Mouse (Mus musculus) embryonic facial prominence, embryonic 13.5 days (tissue): ENCODE data around the gene Kirrel3. TPM values are rescaled to one million over a fixed set of nuclear protein-coding genes. Genes with fewer than 3 reads are reported as not detected.

Experiments used
- ATAC-seq: fragments of 200-750 bp; cut with Nextera tagmentation; 2 replicates; pipeline ENCODE4 v1.8.0; 2017; ENCODE audit warnings: low read depth; ENCODE audit not compliant: insufficient number of reproducible peaks, insufficient read depth, low FRiP score, low TSS enrichment
- H3K27ac ChIP-seq: fragments of 300-500 bp; sonication (generic); 2 replicates; pipeline ENCODE4 v1.5.1; 2015; ENCODE audit warnings: moderate library complexity, mild to moderate bottlenecking, inconsistent platforms
- H3K27me3 ChIP-seq: fragments of 300-500 bp; sonication (generic); 2 replicates; pipeline ENCODE4 v1.6.1; 2015; ENCODE audit warnings: mild to moderate bottlenecking, inconsistent platforms
- H3K36me3 ChIP-seq: fragments of 300-500 bp; sonication (generic); 2 replicates; pipeline ENCODE4 v1.6.1; 2015; ENCODE audit warnings: mild to moderate bottlenecking, inconsistent platforms
- H3K4me1 ChIP-seq: fragments of 300-500 bp; sonication (generic); 2 replicates; pipeline ENCODE4 v1.6.1; 2015; ENCODE audit warnings: inconsistent platforms
- H3K4me2 ChIP-seq: fragments of 300-500 bp; sonication (generic); 2 replicates; pipeline ENCODE4 v1.6.1; 2015; ENCODE audit warnings: moderate library complexity, mild to moderate bottlenecking, inconsistent platforms
- H3K4me3 ChIP-seq: fragments of 300-500 bp; sonication (generic); 2 replicates; pipeline ENCODE4 v1.5.1; 2015; ENCODE audit warnings: mild to moderate bottlenecking, inconsistent platforms
- H3K9ac ChIP-seq: fragments of 300-500 bp; sonication (generic); 2 replicates; pipeline ENCODE4 v1.6.1; 2015; ENCODE audit warnings: mild to moderate bottlenecking, inconsistent platforms
- H3K9me3 ChIP-seq: fragments of 300-500 bp; sonication (generic); 2 replicates; pipeline ENCODE4 v1.6.1; 2016; ENCODE audit warnings: inconsistent platforms
- WGBS: fragments of 180-500 bp; shearing (Covaris S2); methylation state at CpG from one replicate; pipeline ENCODE4 v1.1.7; 2015; ENCODE audit warnings: mixed read lengths; 5-methylcytosine and 5-hydroxymethylcytosine counted together
- polyA plus RNA-seq: library from polyadenylated mRNA; unstranded; fragments of >200 nt; fragmentation: Nextera tagmentation; extraction: Ambion mirVana; gene quantifications from 2 replicates; pipeline ENCODE4 v1.2.1, GENCODE M21; 2015

The Kirrel3 gene
- polyA plus RNA-seq, 1 experiment from 2014 or later: 7.9 TPM

GRCm38 (mm10) chr9:34562437-34563000 is 76.8 kb downstream of the Kirrel3 start:
- no peak overlapping the region for H3K27ac ChIP-seq
- H3K36me3 ChIP-seq: no peaks in the 10 kb centered on the region
- H3K9me3 ChIP-seq: no peaks in the 10 kb centered on the region
- H3K4me1 ChIP-seq: peaks cover 14% of the 10 kb centered on the region
- no peak overlapping the region for H3K4me2 ChIP-seq
- H3K4me3 ChIP-seq: no peak overlapping the region
- H3K27me3 ChIP-seq: 0 out of 2 replicates have a peak, but pooled peaks cover 2% of the 10 kb centered on the region
- no peak overlapping the region for H3K9ac ChIP-seq
- no peak for ATAC-seq
- WGBS: 67% methylated on average over 9 of the region's 9 CpGs

- WGBS: 90% methylated on average over 4 of the region's 4 CpGs
- H3K27me3 ChIP-seq: no peaks in the 10 kb centered on the region
These were observed 88.2 kb downstream of the Kirrel3 start for GRCm38 (mm10) chr9:34573906-34574305.

GRCm38 (mm10) chr9:34574611-34575010 is 88.9 kb downstream of the Kirrel3 start:
- no peak overlapping the region for H3K9ac ChIP-seq
- H3K9me3 ChIP-seq: no peaks in the 10 kb centered on the region
- H3K4me1 ChIP-seq: peaks cover 2% of the 10 kb centered on the region; the same call in 1 of the 2 replicates
- H3K4me3 ChIP-seq: no peak overlapping the region
- H3K36me3 ChIP-seq: no peaks in the 10 kb centered on the region
- no peak overlapping the region for H3K4me2 ChIP-seq
- WGBS: 84% methylated on average over 6 of the region's 6 CpGs
- no peaks in the 10 kb centered on the region for H3K27me3 ChIP-seq
- ATAC-seq: no peak
- no peak overlapping the region for H3K27ac ChIP-seq

More at GRCm38 (mm10) chr9:34573906-34574305, 88.2 kb downstream of the Kirrel3 start:
- Histone ChIP-seq H3K4me3 (no peak overlapping the region), H3K4me2 (no peak overlapping the region), H3K27ac (no peak overlapping the region), H3K4me1 (no peaks in the 10 kb centered on the region), H3K9me3 (no peaks in the 10 kb centered on the region), H3K36me3 (no peaks in the 10 kb centered on the region), H3K9ac (no peak overlapping the region)
- no peak for ATAC-seq

- Histone ChIP-seq H3K4me2 (no peak overlapping the region), H3K9me3 (no peaks in the 10 kb centered on the region), H3K9ac (no peak overlapping the region), H3K4me1 (peaks cover 4% of the 10 kb centered on the region; the same call in 1 of the 2 replicates), H3K36me3 (no peaks in the 10 kb centered on the region), H3K27me3 (no peaks in the 10 kb centered on the region), H3K4me3 (no peak overlapping the region), H3K27ac (no peak overlapping the region)
- no peak for ATAC-seq
- WGBS: 86% methylated on average over 6 of the region's 6 CpGs
These were observed 93.5 kb downstream of the Kirrel3 start for GRCm38 (mm10) chr9:34579174-34579573.

GRCm38 (mm10) chr9:34580059-34580458 is 94.4 kb downstream of the Kirrel3 start:
- WGBS: 75% methylated on average over 1 of the region's 1 CpGs
- H3K27me3 ChIP-seq: no peaks in the 10 kb centered on the region
- H3K36me3 ChIP-seq: no peaks in the 10 kb centered on the region
- ATAC-seq: no peak
- no peak overlapping the region for H3K9ac ChIP-seq
- no peak overlapping the region for H3K4me2 ChIP-seq
- no peaks in the 10 kb centered on the region for H3K9me3 ChIP-seq
- no peak overlapping the region for H3K4me3 ChIP-seq
- peaks cover 4% of the 10 kb centered on the region; the same call in 1 of the 2 replicates for H3K4me1 ChIP-seq
- no peak overlapping the region for H3K27ac ChIP-seq

- no peak overlapping the region for H3K4me2 ChIP-seq
- H3K4me3 ChIP-seq: no peak overlapping the region
- H3K4me1 ChIP-seq: peaks cover 10% of the 10 kb centered on the region
- H3K27me3 ChIP-seq: no peaks in the 10 kb centered on the region
- WGBS: 81% methylated on average over 1 of the region's 1 CpGs
- no peak overlapping the region for H3K27ac ChIP-seq
- no peak for ATAC-seq
- H3K9me3 ChIP-seq: no peaks in the 10 kb centered on the region
- H3K36me3 ChIP-seq: no peaks in the 10 kb centered on the region
- H3K9ac ChIP-seq: no peak overlapping the region
These were observed 96.8 kb downstream of the Kirrel3 start for GRCm38 (mm10) chr9:34582496-34582895.

GRCm38 (mm10) chr9:34585487-34585886 is 99.8 kb downstream of the Kirrel3 start:
- Histone ChIP-seq H3K4me2 (no peak overlapping the region), H3K9ac (no peak overlapping the region), H3K4me3 (no peak overlapping the region), H3K9me3 (no peaks in the 10 kb centered on the region), H3K4me1 (peaks cover 5% of the 10 kb centered on the region; the same call in 1 of the 2 replicates), H3K27ac (no peak overlapping the region), H3K27me3 (no peaks in the 10 kb centered on the region), H3K36me3 (no peaks in the 10 kb centered on the region)
- WGBS: 44% methylated on average over 2 of the region's 2 CpGs
- no peak for ATAC-seq

- Histone ChIP-seq H3K9me3 (no peaks in the 10 kb centered on the region), H3K36me3 (no peaks in the 10 kb centered on the region), H3K4me3 (no peak overlapping the region), H3K4me1 (peaks cover 5% of the 10 kb centered on the region; the same call in 1 of the 2 replicates), H3K27ac (no peak overlapping the region), H3K4me2 (no peak overlapping the region), H3K27me3 (no peaks in the 10 kb centered on the region), H3K9ac (no peak overlapping the region)
- no peak for ATAC-seq
- 42% methylated on average over 2 of the region's 2 CpGs for WGBS
These were observed 100.4 kb downstream of the Kirrel3 start for GRCm38 (mm10) chr9:34586080-34586479.

GRCm38 (mm10) chr9:34589799-34590198 is 104.1 kb downstream of the Kirrel3 start:
- ATAC-seq: no peak
- Histone ChIP-seq H3K4me2 (no peak overlapping the region), H3K4me3 (no peak overlapping the region)

GRCm38 (mm10) chr9:34592073-34592610 is 106.4 kb downstream of the Kirrel3 start:
- Histone ChIP-seq H3K4me3 (no peak overlapping the region), H3K4me1 (peaks cover 4% of the 10 kb centered on the region; the same call in 1 of the 2 replicates), H3K9ac (no peak overlapping the region), H3K27ac (no peak overlapping the region), H3K27me3 (no peaks in the 10 kb centered on the region), H3K9me3 (no peaks in the 10 kb centered on the region), H3K36me3 (no peaks in the 10 kb centered on the region), H3K4me2 (no peak overlapping the region)
- WGBS: 23% methylated on average over 3 of the region's 3 CpGs
- no peak for ATAC-seq

More at GRCm38 (mm10) chr9:34589799-34590198, 104.1 kb downstream of the Kirrel3 start:
- no peak overlapping the region for H3K27ac ChIP-seq
- no peak overlapping the region for H3K9ac ChIP-seq
- no peaks in the 10 kb centered on the region for H3K9me3 ChIP-seq
- H3K4me1 ChIP-seq: peaks cover 10% of the 10 kb centered on the region; the same call in 1 of the 2 replicates
- 82% methylated on average over 1 of the region's 1 CpGs for WGBS
- no peaks in the 10 kb centered on the region for H3K36me3 ChIP-seq
- H3K27me3 ChIP-seq: no peaks in the 10 kb centered on the region

GRCm38 (mm10) chr9:34593889-34594288 is 108.2 kb downstream of the Kirrel3 start:
- Histone ChIP-seq H3K36me3 (no peaks in the 10 kb centered on the region), H3K9ac (no peak overlapping the region), H3K27ac (no peak overlapping the region), H3K4me3 (no peak overlapping the region), H3K9me3 (no peaks in the 10 kb centered on the region), H3K4me1 (peaks cover 4% of the 10 kb centered on the region; the same call in 1 of the 2 replicates), H3K4me2 (no peak overlapping the region), H3K27me3 (no peaks in the 10 kb centered on the region)
- ATAC-seq: no peak
- 74% methylated on average over 4 of the region's 4 CpGs for WGBS

- 63% methylated on average over 4 of the region's 4 CpGs for WGBS
- no peak for ATAC-seq
These were observed 114.6 kb downstream of the Kirrel3 start for GRCm38 (mm10) chr9:34600326-34600725.

More at GRCm38 (mm10) chr9:34600326-34600725, 114.6 kb downstream of the Kirrel3 start:
- Histone ChIP-seq H3K27me3 (no peaks in the 10 kb centered on the region), H3K9ac (no peak overlapping the region), H3K27ac (no peak overlapping the region), H3K4me2 (no peak overlapping the region), H3K9me3 (no peaks in the 10 kb centered on the region), H3K36me3 (no peaks in the 10 kb centered on the region), H3K4me3 (no peak overlapping the region), H3K4me1 (no peaks in the 10 kb centered on the region)
